Mouse (Mus musculus) left cerebral cortex, postnatal 10 days (tissue): ENCODE measurements around the gene Tom1l2. TPM values are rescaled to one million over a fixed set of nuclear protein-coding genes. Genes with fewer than 3 reads are reported as not detected.

ENCODE experiments used
- DNase-seq, 2 experiments: peaks; one replicate each; pipeline ENCODE4 v3.0.0; 2021 to 2022; ENCODE audit warnings: low spot score in 2 of 2, mixed read lengths in 1 of 2; ENCODE audit errors: extremely low spot score in 1 of 2
- intact Hi-C: fragments of 180-260 bp; cut with DNase I; formaldehyde crosslinking; loops from one replicate; pipeline ENCODE4 v1.15.1; 2025
- total RNA-seq, 2 experiments: library from RNA; stranded (reverse); gene quantifications; 2 replicates each; pipeline ENCODE4 v1.2.3; 2021

Tom1l2 gene
- total RNA-seq, result 100 to 1,000 TPM; 132 to 133 TPM

GRCm38 (mm10) chr11:60352559-60353411, at the start of gene Tom1l2, which contains the start of gene Drc3:
Gene Tom1l2 (minus strand): TSS chr11:60352905.
Gene Drc3 (plus strand): TSS chr11:60353329.
- intact Hi-C loops, result loop anchor here (5.0 kb wide), 1 partner anchor 60 kb away; no protein-coding TSS in a partner anchor
- DNase-seq, result peak; percentile 100

GRCm38 (mm10) chr11:60397172-60397571, 44.5 kb upstream of the Tom1l2 start:
- peak; percentile 47 to 60 for DNase-seq
- intact Hi-C loops, result no loop called here

GRCm38 (mm10) chr11:60396546-60396945, 43.8 kb upstream of the Tom1l2 start:
- intact Hi-C loops, result no loop called here
- DNase-seq, result peak in 1 of 2 experiments; percentile 78

- no peak for DNase-seq
- intact Hi-C loops, result no loop called here
These were observed 38.6 kb upstream of the Tom1l2 start for GRCm38 (mm10) chr11:60391346-60391745.

GRCm38 (mm10) chr11:60387944-60388343, 35.2 kb upstream of the Tom1l2 start:
- DNase-seq, result no peak
- intact Hi-C loops, result no loop called here

GRCm38 (mm10) chr11:60385946-60386345, 33.2 kb upstream of the Tom1l2 start:
- intact Hi-C loops, result no loop called here
- no peak for DNase-seq

- DNase-seq, result peak; percentile 66 to 68
- intact Hi-C loops, result no loop called here
These were observed 32.2 kb upstream of the Tom1l2 start for GRCm38 (mm10) chr11:60384762-60385421.

- intact Hi-C loops, result no loop called here
- no peak for DNase-seq
These were observed 30.8 kb upstream of the Tom1l2 start for GRCm38 (mm10) chr11:60383518-60383917.

GRCm38 (mm10) chr11:60374481-60374880, 21.8 kb upstream of the Tom1l2 start:
- DNase-seq, result no peak
- intact Hi-C loops, result no loop called here

- intact Hi-C loops, result no loop called here
- DNase-seq, result no peak
These were observed 17.7 kb upstream of the Tom1l2 start for GRCm38 (mm10) chr11:60370431-60370830.

- no peak for DNase-seq
- intact Hi-C loops, result no loop called here
These were observed 16.7 kb upstream of the Tom1l2 start for GRCm38 (mm10) chr11:60369448-60369847.

- intact Hi-C loops, result no loop called here
- no peak for DNase-seq
These were observed 16.2 kb upstream of the Tom1l2 start for GRCm38 (mm10) chr11:60368909-60369308.

- no peak for DNase-seq
- intact Hi-C loops, result no loop called here
These were observed 14.6 kb upstream of the Tom1l2 start for GRCm38 (mm10) chr11:60367256-60367655.

- intact Hi-C loops, result no loop called here
- DNase-seq, result no peak
These were observed 13.7 kb upstream of the Tom1l2 start for GRCm38 (mm10) chr11:60366239-60367019.

GRCm38 (mm10) chr11:60360631-60361201, 8.0 kb upstream of the Tom1l2 start:
- intact Hi-C loops, result no loop called here
- DNase-seq, result peak in 1 of 2 experiments; percentile 59

- intact Hi-C loops, result no loop called here
- no peak for DNase-seq
These were observed 7.2 kb upstream of the Tom1l2 start for GRCm38 (mm10) chr11:60359936-60360335.

- intact Hi-C loops, result no loop called here
- no peak for DNase-seq
These were observed 6.4 kb upstream of the Tom1l2 start for GRCm38 (mm10) chr11:60359138-60359537.

- DNase-seq, result peak in 1 of 2 experiments; percentile 55
- intact Hi-C loops, result no loop called here
These were observed 5.8 kb upstream of the Tom1l2 start for GRCm38 (mm10) chr11:60358548-60358947.

- DNase-seq, result no peak
- intact Hi-C loops, result no loop called here
These were observed 4.4 kb upstream of the Tom1l2 start for GRCm38 (mm10) chr11:60357116-60357515.
